Mouse (Mus musculus): ENCODE results near the gene CN725425.

DNA sequence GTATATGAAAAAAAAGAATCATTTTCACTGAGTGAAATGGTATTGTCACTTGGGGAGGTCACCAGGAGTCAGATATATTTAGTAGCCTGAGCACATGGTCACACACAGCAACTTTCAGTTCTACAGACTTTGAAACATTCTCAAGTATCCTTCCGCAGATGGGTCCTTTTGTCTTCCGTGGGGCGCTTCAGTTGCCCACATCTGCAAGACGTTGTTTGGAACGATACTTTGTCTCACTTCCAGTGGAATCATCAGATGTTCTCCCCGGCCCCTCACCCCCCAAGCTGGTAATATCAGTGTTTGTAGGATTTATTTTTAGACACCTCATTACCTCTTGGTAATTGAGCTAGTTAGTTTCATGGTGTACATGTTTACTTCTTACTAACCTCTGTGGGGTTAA lies 12.9 kb upstream of the CN725425 start:
- TF ChIP-seq CTCF (IDR thresholded peaks at IDR 0.05; ENCODE audit: extremely low read depth, insufficient read depth, low read length) (no peak), POLR2A (IDR thresholded peaks at IDR 0.05; ENCODE audit: extremely low read depth, insufficient read depth, low read length) (no peak)

Data from cortical plate, adult 2 months (tissue).